Mouse (Mus musculus) kidney, adult 10 weeks (tissue): ENCODE data around the gene Brinp2. TPM values are rescaled to one million over a fixed set of nuclear protein-coding genes. Genes with fewer than 3 reads are reported as not detected.

Experiments
- polyA plus RNA-seq: library from polyadenylated mRNA; stranded (reverse); fragments of 350-450 nt; fragmentation: Illumina TruSeq; extraction: RNeasy Lipid Tissue Mini Kit (QIAGEN cat#74804); gene quantifications from one replicate; pipeline ENCODE4 v1.2.3, GENCODE M21; 2014; ENCODE audit warnings: low read depth, low replicate concordance

The Brinp2 gene
- not detected for polyA plus RNA-seq

DNA sequence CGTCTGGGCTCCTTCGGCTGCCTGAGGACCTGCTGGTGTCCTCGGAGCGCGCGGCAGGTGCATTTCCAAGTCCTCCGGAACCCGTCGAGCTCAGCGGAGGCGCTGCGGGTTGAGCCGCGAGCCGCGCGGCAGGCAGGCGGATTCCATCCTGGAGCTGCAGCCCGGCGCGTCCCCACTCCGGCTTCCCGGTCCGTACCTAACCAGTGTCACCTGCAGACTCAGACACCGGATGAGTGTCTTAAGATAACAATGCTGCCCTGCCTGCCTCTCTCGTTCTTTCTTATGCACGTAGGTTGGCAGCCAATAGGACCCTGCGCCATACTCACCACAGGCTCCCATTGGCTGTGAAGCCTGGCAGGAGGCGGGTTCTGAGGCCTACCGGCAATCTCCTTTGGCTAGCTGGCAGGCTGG lies at the start of gene Brinp2:
Gene Brinp2, minus strand, starts transcription at position 276 of the 411 bp plus-strand sequence.

DNA sequence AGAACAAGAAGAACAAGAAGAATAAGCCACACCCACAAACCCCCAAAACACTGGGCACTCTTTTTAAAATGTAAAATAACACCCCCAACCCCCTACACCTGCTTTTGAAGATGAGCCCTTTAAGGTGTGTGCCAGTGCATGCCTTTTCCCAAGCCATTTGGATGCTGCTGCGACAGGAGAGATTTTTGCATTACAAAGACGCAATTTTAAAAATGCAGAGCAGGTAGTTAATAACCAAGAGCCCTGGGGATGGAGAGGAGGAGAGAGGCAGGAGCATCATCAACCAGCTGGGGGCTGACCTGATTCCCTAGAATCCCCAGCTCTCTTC lies 5.8 kb upstream of the Brinp2 start, which contains the start of gene Astn1:
Gene Astn1, plus strand, starts transcription at position 310 of the 328 bp plus-strand sequence.

Other genes starting within 250 kb of the Brinp2 start
- 0.28 TPM for gene Astn1, start 5.9 kb upstream of the Brinp2 start, polyA plus RNA-seq